Mouse (Mus musculus): ENCODE data around the gene Mlxip.
A peak's percentile ranks its signal among the peaks of the same experiment; 100 is the strongest.

The Mlxip gene

DNA sequence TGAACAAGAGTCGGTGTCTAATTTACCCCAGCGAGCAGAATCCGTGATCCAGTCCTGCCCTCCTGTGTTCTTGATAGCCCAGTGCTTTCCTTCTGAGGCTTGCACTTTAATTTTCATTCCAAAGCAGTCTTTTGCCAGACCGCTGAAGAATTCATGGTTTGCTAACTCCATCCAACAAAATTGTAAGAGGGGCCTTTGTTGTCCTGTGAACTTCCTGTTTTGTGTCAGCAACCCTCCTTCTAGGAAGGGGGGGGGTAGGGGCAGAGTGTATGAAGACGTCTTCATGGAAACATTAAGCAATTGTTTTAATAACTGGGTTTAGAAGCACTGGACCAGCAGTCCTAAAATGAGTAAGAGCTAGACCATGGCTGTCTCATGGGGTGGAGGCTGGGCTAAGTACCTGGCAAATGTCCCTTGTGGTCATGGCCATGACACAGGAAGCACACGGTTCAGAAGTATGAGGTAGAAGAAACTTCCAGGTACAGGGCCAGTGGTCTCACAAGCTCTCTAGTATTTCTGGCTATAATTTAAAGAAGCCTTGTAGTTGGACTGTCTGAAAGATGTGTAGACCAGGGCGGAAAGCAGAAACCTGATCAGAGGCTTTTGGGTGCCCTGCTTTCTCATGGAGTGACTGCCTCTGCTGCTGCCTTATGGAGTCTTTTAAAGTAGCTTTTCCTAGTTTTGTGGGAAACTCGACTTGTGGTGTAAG, 41.6 kb downstream of the Mlxip start:
- no peak for DNase-seq (ENCODE audit: low spot score)

DNA sequence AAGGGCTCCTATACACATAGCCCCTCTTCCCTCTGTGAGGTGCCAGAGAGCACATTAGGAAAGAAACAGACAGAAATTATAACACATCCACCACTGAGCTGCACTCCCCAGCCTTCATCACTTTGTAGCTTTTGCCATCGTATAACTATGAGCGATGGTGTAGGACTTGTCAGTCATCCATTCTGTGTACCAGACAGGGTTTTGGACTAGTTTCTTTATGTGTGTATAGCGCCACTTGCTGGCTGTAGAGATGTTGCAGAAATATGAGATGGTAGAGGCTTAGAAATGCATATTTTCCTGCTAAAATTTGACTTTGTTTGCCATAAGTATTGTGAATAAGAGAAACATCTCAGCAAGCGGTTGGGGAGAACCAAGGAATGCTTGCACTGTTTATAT, 42.2 kb downstream of the Mlxip start:
- DNase-seq (ENCODE audit: low spot score), result peak; percentile 48

DNA sequence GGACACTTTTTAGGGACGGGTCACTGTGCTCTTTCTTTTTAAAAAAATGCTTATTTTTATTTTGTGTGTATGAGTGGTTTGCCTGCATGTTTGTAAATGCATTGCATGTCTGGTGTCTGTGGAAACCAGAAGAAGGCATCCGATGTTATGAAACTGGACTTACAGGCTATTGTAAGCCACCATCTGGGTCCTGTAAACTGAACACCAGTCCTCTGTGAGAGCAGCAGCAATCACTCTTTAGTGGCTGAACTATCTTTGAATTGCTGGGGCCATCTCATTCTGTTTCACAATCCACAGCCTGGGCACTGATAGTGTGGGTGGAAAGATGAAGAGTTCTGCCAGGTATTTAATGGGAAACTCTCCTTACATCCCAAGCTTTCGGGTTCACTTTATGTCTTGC, 43.8 kb downstream of the Mlxip start:
- no peak for DNase-seq (ENCODE audit: low spot score)

DNA sequence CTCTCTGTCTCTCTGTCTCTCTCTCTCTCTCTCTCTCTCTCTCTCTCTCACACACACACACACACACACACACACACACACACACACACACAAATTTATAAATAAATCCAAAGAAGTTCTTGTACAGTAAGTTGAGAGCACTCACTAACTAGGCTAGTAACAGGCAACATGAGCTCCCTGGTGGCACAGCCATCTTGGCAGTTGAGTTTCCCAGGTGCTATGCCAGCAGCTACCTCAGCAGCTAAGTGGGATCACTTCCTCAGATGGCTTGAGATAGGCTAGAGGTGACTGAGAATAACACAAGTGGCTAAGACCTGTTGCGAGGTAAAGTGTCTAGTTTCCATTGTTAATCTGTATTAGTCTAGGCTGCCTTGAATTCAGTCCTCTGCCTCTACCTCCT, 44.7 kb downstream of the Mlxip start:
- no peak for DNase-seq (ENCODE audit: low spot score)

DNA sequence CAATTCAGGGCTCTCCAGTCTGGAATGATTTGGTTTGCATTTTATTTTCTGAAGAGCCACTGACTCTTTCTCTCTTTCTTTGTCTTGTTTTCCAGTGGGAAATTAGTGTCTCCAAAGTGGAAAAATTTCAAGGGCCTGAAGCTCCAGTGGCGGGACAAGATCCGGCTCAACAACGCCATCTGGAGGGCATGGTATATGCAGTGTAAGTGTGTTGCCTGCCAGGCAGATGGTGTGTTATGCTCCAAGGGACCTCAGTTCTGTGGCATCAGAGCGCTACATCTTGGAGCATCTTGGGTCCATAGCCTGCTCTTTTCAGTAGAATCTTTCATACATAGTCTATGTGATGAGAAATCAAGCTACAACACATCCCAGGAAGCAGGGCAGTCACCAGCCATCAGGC, 45.3 kb downstream of the Mlxip start:
- no peak for DNase-seq (ENCODE audit: low spot score)

DNA sequence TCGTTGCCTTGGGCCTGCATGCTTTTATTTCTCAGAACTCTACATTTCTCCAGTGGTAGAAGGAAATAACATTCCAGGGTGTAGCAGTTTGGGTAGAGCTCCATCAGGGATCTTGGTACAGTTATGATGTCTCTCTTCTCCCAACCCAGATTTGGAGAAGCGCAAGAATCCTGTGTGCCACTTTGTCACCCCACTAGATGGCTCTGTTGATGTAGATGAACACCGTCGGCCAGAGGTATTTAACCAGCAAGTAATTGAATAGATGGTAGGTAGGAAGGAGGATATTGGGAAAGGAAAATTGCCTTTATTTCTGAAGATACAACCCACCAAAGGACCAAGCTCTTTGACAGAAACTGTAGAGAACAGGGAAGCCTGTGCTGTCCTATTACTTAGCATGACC, 46.1 kb downstream of the Mlxip start:
- no peak for DNase-seq (ENCODE audit: low spot score)

DNA sequence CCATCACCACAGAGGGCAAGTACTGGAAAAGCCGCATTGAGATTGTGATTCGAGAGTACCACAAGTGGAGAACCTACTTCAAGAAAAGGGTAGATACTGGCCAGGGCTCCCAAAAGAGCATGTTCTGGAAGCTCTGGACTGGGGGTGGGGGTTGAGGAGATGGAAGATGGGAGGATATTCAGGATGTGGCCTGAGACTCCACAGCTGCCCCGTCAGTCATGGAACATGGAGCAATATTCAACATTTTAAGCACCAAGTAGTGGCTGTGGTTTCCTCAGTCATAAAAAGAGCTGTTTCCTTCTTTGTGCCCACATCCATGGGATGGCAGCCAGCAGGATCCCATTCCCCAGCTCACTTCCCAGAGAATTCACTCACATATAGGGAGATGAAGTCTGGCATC, 47.7 kb downstream of the Mlxip start:
- no peak for DNase-seq (ENCODE audit: low spot score)

DNA sequence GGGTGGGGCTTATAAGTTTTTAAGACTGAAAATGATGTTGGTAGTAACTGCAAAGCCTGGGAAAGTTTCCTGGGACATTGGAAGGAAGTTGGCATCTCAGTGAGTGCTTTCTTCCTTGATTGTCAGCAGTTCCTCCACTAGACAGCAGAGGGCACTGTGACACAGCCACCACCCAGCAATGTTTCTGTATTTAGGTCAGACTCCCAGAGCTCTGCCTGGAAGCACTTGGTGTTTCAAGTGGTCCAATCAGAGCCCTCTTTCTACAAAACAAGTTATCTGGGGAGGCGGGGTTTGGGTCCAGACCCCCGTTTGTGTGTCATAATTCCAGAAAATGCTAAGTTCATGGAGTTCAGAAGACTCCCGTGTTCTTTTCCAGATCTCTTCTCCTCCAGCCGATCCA, 49.5 kb downstream of the Mlxip start:
- peak; percentile 55 for DNase-seq (ENCODE audit: low spot score)

DNA sequence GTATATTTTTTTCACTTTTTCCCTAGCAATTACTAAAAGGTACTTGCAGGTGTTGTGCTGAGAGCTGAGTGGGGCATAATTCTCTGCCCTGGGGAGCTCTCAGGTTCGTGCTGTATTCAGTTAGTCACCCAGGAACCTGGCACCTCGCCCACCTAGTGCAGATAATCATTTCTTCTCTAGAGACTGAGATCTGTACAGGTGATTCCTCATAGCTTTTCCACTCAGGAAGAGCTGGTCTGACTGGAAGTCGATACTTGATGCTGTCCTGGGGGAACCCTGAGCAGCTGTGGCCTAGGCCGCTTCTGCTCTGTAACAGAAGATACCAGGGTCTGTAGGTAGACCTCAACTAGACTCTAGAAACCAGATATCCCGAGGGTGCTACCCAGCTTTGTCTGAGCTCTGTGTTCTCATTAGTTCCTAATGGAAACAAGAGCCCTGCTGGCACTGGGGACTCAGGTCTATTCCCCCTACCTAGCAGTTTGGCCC, 50.3 kb downstream of the Mlxip start:
- no peak for DNase-seq (ENCODE audit: low spot score)

DNA sequence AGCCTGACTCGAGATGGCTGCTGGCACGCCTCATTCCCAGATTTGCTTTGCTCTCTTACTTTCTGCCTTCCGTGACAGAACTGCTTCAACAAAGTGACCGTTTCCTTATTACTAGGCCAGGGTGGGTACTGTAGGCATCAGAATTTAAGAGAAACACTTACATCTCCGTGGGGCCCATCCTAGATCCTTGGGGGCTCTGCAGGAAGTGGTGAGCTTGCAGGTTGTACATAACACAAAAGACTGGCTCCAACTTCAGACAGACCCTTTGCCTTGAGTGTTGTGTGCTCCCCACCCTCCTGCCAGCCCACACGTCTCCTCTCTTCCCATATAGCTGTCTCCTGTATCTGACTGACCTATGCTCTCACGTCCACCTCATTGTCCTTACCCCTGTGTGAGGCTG, 57.3 kb downstream of the Mlxip start:
- DNase-seq (ENCODE audit: low spot score), result no peak

DNA sequence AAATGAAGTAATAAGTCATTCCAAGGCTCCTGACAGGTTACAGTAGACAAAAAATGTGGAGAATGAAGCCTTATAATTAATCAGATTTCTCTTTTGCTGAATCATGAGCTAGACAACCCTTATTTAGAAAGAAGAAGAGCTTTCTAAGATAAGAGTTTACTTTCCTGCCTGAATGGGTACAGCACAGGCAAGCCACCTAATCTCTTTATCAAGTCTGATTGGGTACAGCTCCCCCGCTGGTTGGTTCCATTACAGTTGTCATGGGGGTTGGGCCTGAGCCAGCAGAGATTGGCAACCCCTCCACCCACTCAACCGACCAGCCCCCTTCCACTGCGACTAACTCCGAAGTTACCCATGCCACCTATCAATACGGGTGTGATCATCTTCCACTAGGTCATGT, 66.8 kb downstream of the Mlxip start:
- DNase-seq (ENCODE audit: low spot score), result no peak

DNA sequence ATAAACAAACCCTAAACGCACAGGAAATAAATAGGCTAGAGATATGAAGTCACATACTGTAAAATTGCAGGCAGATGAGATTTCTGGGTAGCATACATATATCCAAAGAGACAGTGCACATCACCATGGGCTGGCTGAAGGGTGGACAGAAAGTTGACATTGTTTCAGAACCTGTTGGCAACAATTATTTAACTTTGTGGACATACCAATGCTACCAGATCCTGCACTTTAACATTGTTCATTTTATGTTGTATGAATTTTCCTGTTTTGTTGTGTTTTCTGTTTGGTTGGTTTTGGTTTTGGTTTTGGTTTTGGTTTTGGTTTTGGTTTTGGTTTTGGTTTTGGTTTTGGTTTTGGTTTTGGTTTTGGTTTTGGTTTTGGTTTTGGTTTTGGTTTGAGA, 70.0 kb downstream of the Mlxip start:
- no peak for DNase-seq (ENCODE audit: low spot score)

DNA sequence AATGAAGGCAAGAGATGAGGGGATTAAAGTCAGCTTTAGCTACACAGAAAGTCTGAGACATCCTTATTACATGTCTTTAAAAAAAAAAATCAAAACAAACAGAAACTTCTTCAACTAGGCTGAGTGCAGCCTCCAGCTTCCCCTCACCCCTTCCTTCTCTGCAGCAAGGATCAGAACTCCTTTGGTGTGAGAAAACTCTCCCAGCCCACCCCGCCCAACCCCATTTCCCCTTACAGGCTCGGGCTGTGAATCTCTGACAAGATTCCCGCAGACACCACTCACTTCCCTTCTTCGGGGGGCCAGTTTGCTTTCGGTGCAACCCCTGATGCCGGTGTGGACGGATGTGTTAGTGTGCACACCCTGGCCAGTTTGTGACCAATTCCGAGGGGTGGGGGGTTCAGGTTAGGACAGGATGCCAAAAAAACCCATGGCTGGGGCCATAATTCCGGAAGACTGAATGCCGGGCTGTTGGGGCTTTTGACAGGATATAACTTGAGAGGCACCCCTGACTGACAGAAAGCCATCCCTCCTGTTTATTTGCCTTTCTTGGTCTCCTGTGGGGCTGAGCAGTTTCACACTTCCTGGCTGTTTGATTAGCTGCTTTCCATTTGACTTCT, 76.3 kb downstream of the Mlxip start:
- no peak for DNase-seq (ENCODE audit: low spot score)

DNA sequence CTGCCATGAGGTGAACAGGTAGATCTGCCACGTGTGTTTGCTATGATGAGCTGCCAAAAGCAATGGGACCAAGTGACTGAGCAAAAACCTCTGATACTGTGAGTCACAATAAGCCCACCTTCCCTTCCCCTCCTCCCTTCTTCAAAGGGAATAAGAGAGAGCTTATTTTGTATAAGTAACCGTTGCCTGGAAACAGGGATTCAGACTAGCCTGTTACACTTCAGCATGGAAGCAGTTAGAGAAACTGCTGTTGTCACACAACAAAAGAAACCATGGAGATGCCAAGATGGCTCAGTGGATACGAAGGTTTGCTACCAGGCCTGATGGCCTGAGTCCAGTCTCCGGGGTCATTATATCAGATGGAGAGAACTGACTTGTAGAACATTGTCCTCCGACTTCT, 79.2 kb downstream of the Mlxip start:
- DNase-seq (ENCODE audit: low spot score), result no peak

DNA sequence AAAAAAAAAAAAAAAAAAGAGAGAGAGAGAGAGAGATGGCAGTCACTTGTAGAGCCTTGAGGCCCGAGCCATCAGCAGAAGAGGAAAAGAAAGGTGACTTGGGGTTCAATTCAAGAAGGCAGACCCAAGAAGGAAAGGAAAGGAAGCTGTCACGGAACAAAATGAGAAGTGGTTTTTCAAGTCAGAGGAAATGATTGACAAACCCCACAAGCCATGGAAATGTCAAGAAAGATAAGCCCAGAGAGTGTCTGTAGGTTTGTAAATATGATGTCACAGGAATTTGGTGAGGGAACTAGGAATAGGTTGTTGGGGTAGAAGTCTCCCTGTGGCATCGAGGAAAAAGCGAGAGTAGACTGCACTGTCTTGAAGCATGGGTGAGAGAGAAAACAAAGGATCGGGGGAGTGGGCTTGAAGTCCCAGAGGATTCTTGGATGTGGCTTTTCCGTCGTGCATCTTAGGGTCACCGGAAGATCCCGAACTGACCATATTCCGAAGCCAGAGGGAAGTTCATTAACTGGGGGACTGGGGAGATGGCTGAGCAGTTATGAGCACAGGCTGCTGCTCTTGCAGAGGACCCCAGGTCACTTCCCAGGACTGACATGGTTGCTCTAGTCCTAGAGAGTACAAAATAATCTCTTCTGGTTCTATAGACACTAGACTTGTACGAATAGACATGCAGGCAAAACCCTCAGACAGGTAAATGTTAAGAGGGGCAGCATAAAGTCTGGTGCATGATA, 93.2 kb downstream of the Mlxip start:
- no peak for DNase-seq (ENCODE audit: low spot score)

DNA sequence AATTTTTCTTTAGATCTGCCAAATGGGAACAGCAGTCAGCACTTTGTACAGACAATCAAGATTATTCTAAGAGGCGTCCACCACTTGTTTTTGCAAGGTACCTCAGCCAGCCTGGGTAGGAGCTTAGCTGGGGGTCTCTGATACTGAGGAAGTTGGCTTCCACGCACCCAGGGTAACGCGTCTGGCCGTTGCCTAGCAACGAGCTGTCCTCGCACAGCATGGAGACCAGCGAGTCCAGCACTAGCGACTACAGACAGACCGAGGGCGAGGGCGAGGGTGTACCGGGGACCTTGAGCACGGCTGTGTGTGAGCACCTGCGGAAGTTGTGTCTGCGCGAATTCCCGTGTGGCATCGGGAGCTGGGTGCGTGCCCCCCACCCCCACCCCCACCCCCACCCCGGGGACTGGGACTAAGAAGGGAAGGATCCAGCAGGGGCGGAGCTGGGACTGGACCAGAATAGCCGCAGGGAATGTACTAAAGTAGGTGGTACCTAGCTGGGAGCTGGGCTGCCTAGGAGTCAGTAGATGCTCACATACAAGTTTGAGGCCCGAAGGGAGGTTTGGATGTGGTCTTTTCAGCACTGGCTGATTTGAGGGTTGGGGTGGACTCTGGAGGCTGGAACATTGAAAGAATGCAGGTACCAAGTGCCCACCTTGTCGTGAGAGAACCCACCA, 94.7 kb downstream of the Mlxip start, which contains the start of the genes Lrrc43 and Il31:
Gene Lrrc43, plus strand, starts transcription at position 194 of the 674 bp plus-strand sequence.
Gene Il31, minus strand, starts transcription at position 378 of the 674 bp plus-strand sequence.
- DNase-seq (ENCODE audit: low spot score), result no peak

DNA sequence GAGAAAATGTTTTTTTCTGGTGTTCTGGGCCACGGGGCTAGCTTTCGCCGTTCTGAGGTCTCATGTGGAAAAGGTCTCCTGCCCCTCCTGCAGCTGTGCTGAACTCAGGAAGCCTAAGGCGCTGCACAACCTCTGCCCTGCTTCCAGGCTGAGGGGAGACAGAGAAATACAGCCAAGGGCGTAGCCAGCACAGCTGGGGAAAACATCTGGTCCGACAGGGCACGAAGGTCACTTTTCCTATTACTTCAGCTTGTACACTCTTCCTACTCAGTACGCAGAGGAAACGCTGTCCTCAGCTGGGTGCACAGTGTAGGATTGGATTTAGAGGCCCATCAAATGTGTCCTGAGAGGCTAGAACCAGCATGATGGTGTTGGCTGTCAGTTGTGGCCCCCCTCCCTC, 95.3 kb downstream of the Mlxip start:
- DNase-seq (ENCODE audit: low spot score), result no peak

DNA sequence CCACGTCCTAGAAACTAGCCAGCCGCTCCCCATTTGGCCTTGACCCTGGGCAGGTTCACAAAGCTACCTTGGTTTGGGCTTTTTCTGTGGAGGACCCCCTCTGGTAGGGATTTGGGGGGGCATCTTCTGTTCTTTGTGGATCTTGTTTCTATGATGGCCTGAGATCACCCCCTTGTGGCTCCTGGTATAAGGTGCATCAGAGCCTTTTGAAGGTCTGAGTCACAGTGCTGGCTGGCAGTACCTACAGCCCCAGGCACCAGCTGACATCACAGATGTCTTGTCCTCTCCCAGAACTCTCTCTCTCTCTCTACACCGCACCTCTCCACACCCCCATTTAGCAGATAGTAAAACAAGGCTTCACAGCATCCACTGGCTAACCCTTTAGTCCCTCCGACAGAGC, 105.1 kb downstream of the Mlxip start:
- no peak for DNase-seq (ENCODE audit: low spot score)

DNA sequence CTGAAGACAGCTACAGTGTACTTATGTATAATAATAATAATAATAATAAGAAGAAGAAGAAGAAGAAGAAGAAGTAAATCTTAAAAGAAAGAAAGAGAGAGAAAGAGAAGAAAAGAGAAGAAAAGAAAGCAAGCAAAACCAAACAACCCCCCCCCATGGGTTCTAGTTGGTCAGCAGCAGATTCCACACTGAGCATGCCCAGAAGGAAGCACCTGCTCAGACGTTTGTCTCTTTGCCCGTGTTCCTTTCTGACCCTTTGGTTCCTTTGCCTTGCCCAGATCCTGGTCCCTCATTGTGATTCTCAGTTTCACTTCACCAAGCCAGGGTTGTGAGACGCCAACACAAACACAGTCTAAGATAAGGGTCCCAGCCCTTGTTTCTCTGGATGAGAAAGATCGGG, 107.4 kb downstream of the Mlxip start:
- no peak for DNase-seq (ENCODE audit: low spot score)

Measured in c-Kit-positive CD71-positive TER-119-positive erythroid progenitor cells, embryonic 14.5 days (primary cell).